Mouse (Mus musculus) heart, embryonic 12.5 days (tissue): ENCODE results near the gene Crb1. TPM values are rescaled to one million over a fixed set of nuclear protein-coding genes. Genes with fewer than 3 reads are reported as not detected.

Experiments used
- ATAC-seq: fragments of 200-750 bp; cut with Nextera tagmentation; 2 replicates; pipeline ENCODE4 v1.8.0; 2017; ENCODE audit warnings: moderate TSS enrichment, moderate library complexity; ENCODE audit not compliant: insufficient number of reproducible peaks, low FRiP score
- H3K27ac ChIP-seq: fragments of 300-500 bp; sonication (generic); 2 replicates; pipeline ENCODE4 v1.5.1; 2016; ENCODE audit warnings: mild to moderate bottlenecking, moderate library complexity; ENCODE audit not compliant: poor library complexity, severe bottlenecking
- H3K27me3 ChIP-seq: fragments of 300-500 bp; sonication (generic); replicated peaks from 2 replicates; pipeline ENCODE4 v1.6.1; 2016; ENCODE audit warnings: mild to moderate bottlenecking, moderate library complexity
- H3K36me3 ChIP-seq: fragments of 300-500 bp; sonication (generic); 2 replicates; pipeline ENCODE4 v1.6.1; 2016; ENCODE audit warnings: mild to moderate bottlenecking, moderate library complexity
- H3K4me1 ChIP-seq: fragments of 300-500 bp; sonication (generic); replicated peaks from 2 replicates; pipeline ENCODE4 v1.6.1; 2016; ENCODE audit warnings: mild to moderate bottlenecking
- H3K4me2 ChIP-seq: fragments of 300-500 bp; sonication (generic); 2 replicates; pipeline ENCODE4 v1.6.1; 2016; ENCODE audit warnings: mild to moderate bottlenecking, moderate library complexity
- H3K4me3 ChIP-seq: fragments of 300-500 bp; sonication (generic); 2 replicates; pipeline ENCODE4 v1.5.1; 2016; ENCODE audit warnings: mild to moderate bottlenecking
- H3K9ac ChIP-seq: fragments of 300-500 bp; sonication (generic); 2 replicates; pipeline ENCODE4 v1.6.1; 2016; ENCODE audit warnings: mild to moderate bottlenecking, moderate library complexity
- H3K9me3 ChIP-seq: fragments of 300-500 bp; sonication (generic); replicated peaks from 2 replicates; pipeline ENCODE4 v1.6.1; 2016; ENCODE audit warnings: mild to moderate bottlenecking, moderate library complexity
- WGBS: fragments of 180-500 bp; shearing (Covaris S2); methylation state at CpG from one replicate; pipeline ENCODE4 v1.1.7; 2016; 5-methylcytosine and 5-hydroxymethylcytosine counted together
- polyA plus RNA-seq: library from polyadenylated mRNA; unstranded; fragments of >200 nt; fragmentation: Nextera tagmentation; extraction: Ambion mirVana; gene quantifications from 2 replicates; pipeline ENCODE4 v1.2.1, GENCODE M21; 2016

The Crb1 gene
- polyA plus RNA-seq, 1 experiment from 2014 or later = 0.28 TPM

DNA sequence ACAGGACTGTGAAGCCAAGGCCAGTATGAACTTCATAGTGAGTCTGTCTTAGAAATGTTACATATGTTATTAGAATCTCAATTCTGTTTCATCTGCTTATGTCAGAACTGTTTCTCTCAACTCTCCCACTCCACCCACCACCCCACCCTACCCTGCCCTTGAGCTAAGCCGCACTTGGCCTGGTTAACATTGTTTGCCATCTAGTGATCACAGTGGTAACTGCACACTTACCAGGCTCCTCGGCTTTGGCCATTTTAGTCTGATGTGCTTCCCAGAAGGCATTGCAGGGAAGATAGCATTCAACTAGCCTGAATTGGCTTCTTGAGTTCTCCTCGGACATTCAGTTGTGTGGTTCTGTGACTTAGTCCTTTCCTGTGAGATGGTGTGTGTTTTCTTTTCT lies 215.3 kb downstream of the Crb1 start:
- 42% methylated on average over 3 of the region's 3 CpGs for WGBS
- peaks cover 3% of the 10 kb centered on the region; the same call in 1 of the 2 replicates for H3K4me1 ChIP-seq
- no peaks in the 10 kb centered on the region for H3K27me3 ChIP-seq
- ATAC-seq = 0 out of 2 replicates have a peak, but pooled peaks have one; percentile 29
- no peak overlapping the region for H3K27ac ChIP-seq
- no peaks in the 10 kb centered on the region for H3K9me3 ChIP-seq
- no peak overlapping the region for H3K9ac ChIP-seq
- no peak overlapping the region for H3K4me3 ChIP-seq
- H3K36me3 ChIP-seq = no peaks in the 10 kb centered on the region
- no peak overlapping the region for H3K4me2 ChIP-seq

DNA sequence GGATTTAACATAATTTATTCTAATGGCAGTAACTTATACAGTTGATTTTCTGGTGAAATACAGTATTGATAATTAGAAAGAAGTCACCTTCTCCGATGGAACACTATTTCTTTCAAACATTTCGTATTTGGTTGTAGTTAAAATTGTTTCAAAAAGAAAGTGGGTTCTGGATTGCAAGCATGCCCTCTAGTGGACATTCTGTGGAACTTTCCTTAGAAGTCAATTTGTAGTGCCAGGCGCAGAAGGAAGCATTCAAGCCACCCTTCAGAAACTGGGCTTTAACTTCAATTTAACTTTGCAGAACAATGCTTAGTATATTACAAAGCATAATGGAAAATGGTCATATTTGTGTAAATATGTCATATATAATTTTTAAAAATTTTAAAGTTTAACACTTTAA lies 220.5 kb downstream of the Crb1 start:
- H3K9ac ChIP-seq = no peak overlapping the region
- no peak overlapping the region for H3K27ac ChIP-seq
- no peaks in the 10 kb centered on the region for H3K27me3 ChIP-seq
- H3K4me3 ChIP-seq = no peak overlapping the region
- no peak for ATAC-seq
- no peaks in the 10 kb centered on the region for H3K36me3 ChIP-seq
- WGBS = 22% methylated on average over 3 of the region's 3 CpGs
- no peaks in the 10 kb centered on the region for H3K9me3 ChIP-seq
- H3K4me1 ChIP-seq = no peaks in the 10 kb centered on the region
- no peak overlapping the region for H3K4me2 ChIP-seq

DNA sequence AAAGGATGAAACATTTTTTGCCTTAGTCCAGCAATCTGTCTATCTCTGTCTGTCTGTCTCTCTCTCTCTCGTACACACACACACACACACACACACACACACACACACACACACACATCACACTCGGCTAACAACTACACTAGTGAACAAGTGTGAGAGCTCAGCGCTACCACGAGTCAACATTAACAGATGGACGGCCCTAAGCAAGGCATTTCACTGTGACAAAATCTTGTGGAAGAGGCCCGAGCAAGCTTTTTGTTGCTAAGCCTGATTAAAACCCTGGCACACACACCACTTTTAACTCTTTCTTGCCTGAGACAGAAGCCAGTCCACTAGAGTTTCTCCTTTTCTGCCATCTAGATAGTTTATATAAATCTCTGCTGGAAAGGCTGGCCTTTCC lies 223.4 kb downstream of the Crb1 start:
- Histone ChIP-seq H3K27ac (no peak overlapping the region), H3K4me3 (no peak overlapping the region), H3K9ac (no peak overlapping the region), H3K36me3 (no peaks in the 10 kb centered on the region), H3K27me3 (no peaks in the 10 kb centered on the region), H3K4me2 (no peak overlapping the region), H3K9me3 (no peaks in the 10 kb centered on the region), H3K4me1 (no peaks in the 10 kb centered on the region)
- ATAC-seq = no peak
- 57% methylated on average over 6 of the region's 6 CpGs for WGBS

DNA sequence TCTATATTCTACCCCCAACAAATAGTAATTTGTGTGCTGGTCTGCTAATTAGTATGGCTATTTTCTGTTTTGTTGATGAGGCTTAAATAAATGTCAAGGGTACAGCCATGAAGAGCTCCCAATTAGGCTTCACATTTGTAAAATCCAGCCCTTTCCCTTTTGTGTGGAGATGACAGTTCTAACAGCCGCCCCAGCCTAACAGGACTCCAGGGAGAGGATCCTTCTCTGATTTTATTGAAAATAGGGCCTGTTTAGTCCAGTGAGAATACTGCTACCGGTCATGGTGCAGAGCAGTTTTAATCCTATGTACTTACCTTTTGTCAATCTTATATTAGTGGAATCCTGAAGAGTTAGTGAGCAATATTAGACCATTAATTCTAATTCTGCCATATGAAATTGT lies 223.9 kb downstream of the Crb1 start:
- peaks cover 1% of the 10 kb centered on the region; the same call in 1 of the 2 replicates for H3K36me3 ChIP-seq
- no peak overlapping the region for H3K4me3 ChIP-seq
- no peak overlapping the region for H3K27ac ChIP-seq
- H3K9me3 ChIP-seq = no peaks in the 10 kb centered on the region
- no peak overlapping the region for H3K4me2 ChIP-seq
- no peak overlapping the region for H3K9ac ChIP-seq
- 90% methylated on average over 2 of the region's 2 CpGs for WGBS
- no peaks in the 10 kb centered on the region for H3K27me3 ChIP-seq
- no peak for ATAC-seq
- H3K4me1 ChIP-seq = no peaks in the 10 kb centered on the region

Other genes starting within 250 kb of the Crb1 start
- 12.5 and 12.8 TPM in 2 replicates for gene Zbtb41, start 45.2 kb upstream of the Crb1 start, polyA plus RNA-seq
- gene Aspm, start 77.7 kb upstream of the Crb1 start, polyA plus RNA-seq = 18.0 and 18.4 TPM in 2 replicates
- 0.06 TPM in 1 of 2 replicates, not detected in the other for gene F13b, start 124.6 kb upstream of the Crb1 start, polyA plus RNA-seq
- gene Cfhr1, start 183.2 kb upstream of the Crb1 start, polyA plus RNA-seq = not detected in 2 replicates